Mouse (Mus musculus): ENCODE measurements at regions not wholly inside any gene's neighbourhood (a gene's known extent, or its start where the extent isn't known, plus 50 kb on each side); places are given as distances from the start of the nearest gene placed in this dataset.

GRCm38 (mm10) chr2:172770061-172770460, 170.1 kb downstream of the Bmp7 start:
- H3ac ChIP-seq (ENCODE audit: control insufficient read depth, insufficient read length): no peak overlapping the region
- no peak overlapping the region for H3K4me3 ChIP-seq
- H3K79me2 ChIP-seq (ENCODE audit: control insufficient read depth, insufficient read depth): no peaks in the 10 kb centered on the region
- no peak for TF ChIP-seq MAX (IDR thresholded peaks at IDR 0.05; ENCODE audit: low read depth)
- TF ChIP-seq TCF3 (IDR thresholded peaks at IDR 0.05; ENCODE audit: insufficient read length, low read depth): no peak
- TF ChIP-seq TCF12 (IDR thresholded peaks at IDR 0.05; ENCODE audit: insufficient read depth, poor library complexity, severe bottlenecking): no peak
- TF ChIP-seq MYOG (IDR thresholded peaks at IDR 0.05; ENCODE audit: control insufficient read depth in 1 of 3, insufficient read depth in 1 of 3, insufficient read length in 2 of 3, low read depth in 2 of 3): no peak
- no peak for TF ChIP-seq E2F4 (IDR thresholded peaks at IDR 0.05; ENCODE audit: insufficient read depth)
- TF ChIP-seq USF1 (IDR thresholded peaks at IDR 0.05; ENCODE audit: low read depth): no peak
- TF ChIP-seq CEBPB (IDR thresholded peaks at IDR 0.05; ENCODE audit: insufficient read depth, poor library complexity, severe bottlenecking): no peak
- no peak for TF ChIP-seq POLR2A (IDR thresholded peaks at IDR 0.05; ENCODE audit: insufficient read length, low read depth)
- TF ChIP-seq SRF (IDR thresholded peaks at IDR 0.05; ENCODE audit: control insufficient read depth, insufficient read length, low read depth): no peak
- no peak for TF ChIP-seq POLR2AphosphoS2 (IDR thresholded peaks at IDR 0.05; ENCODE audit: insufficient read length, low read depth)
- no peak for TF ChIP-seq MYOD1 (IDR thresholded peaks at IDR 0.05; ENCODE audit: control insufficient read depth in 1 of 3, insufficient read length in 2 of 3, low read depth in 2 of 3)
- TF ChIP-seq REST (IDR thresholded peaks at IDR 0.05; ENCODE audit: insufficient read depth, insufficient read length): no peak
- no peak overlapping the region for H3K4me2 ChIP-seq (ENCODE audit: low read depth)
- H3K36me3 ChIP-seq (ENCODE audit: control insufficient read depth, insufficient read depth): no peaks in the 10 kb centered on the region
- H3K27me3 ChIP-seq (ENCODE audit: control insufficient read depth, insufficient read depth, insufficient read length): no peaks in the 10 kb centered on the region

- H3K4me3 ChIP-seq: no peak overlapping the region
- no peak overlapping the region for H3K4me2 ChIP-seq (ENCODE audit: low read depth)
- no peak for TF ChIP-seq POLR2AphosphoS2 (IDR thresholded peaks at IDR 0.05; ENCODE audit: insufficient read length, low read depth)
- no peak for TF ChIP-seq USF1 (IDR thresholded peaks at IDR 0.05; ENCODE audit: low read depth)
- no peak for TF ChIP-seq E2F4 (IDR thresholded peaks at IDR 0.05; ENCODE audit: insufficient read depth)
- TF ChIP-seq MYOD1 (IDR thresholded peaks at IDR 0.05; ENCODE audit: control insufficient read depth in 1 of 3, insufficient read length in 2 of 3, low read depth in 2 of 3): no peak
- no peaks in the 10 kb centered on the region for H3K79me2 ChIP-seq (ENCODE audit: control insufficient read depth, insufficient read depth)
- H3K36me3 ChIP-seq (ENCODE audit: control insufficient read depth, insufficient read depth): no peaks in the 10 kb centered on the region
- no peak overlapping the region for H3ac ChIP-seq (ENCODE audit: control insufficient read depth, insufficient read length)
- H3K27me3 ChIP-seq (ENCODE audit: control insufficient read depth, insufficient read depth, insufficient read length): no peaks in the 10 kb centered on the region
These were observed 169.5 kb downstream of the Bmp7 start for GRCm38 (mm10) chr2:172770606-172771005.

- Histone ChIP-seq H3K36me3 (ENCODE audit: control insufficient read depth, insufficient read depth) (no peaks in the 10 kb centered on the region), H3K4me3 (no peak overlapping the region), H3K79me2 (ENCODE audit: control insufficient read depth, insufficient read depth) (no peaks in the 10 kb centered on the region), H3K27me3 (ENCODE audit: control insufficient read depth, insufficient read depth, insufficient read length) (no peaks in the 10 kb centered on the region), H3ac (ENCODE audit: control insufficient read depth, insufficient read length) (no peak overlapping the region), H3K4me2 (ENCODE audit: low read depth) (no peak overlapping the region)
- TF ChIP-seq REST (IDR thresholded peaks at IDR 0.05; ENCODE audit: insufficient read depth, insufficient read length): no peak
- no peak for TF ChIP-seq SRF (IDR thresholded peaks at IDR 0.05; ENCODE audit: control insufficient read depth, insufficient read length, low read depth)
These were observed 166.9 kb downstream of the Bmp7 start for GRCm38 (mm10) chr2:172773176-172773575.

DNA sequence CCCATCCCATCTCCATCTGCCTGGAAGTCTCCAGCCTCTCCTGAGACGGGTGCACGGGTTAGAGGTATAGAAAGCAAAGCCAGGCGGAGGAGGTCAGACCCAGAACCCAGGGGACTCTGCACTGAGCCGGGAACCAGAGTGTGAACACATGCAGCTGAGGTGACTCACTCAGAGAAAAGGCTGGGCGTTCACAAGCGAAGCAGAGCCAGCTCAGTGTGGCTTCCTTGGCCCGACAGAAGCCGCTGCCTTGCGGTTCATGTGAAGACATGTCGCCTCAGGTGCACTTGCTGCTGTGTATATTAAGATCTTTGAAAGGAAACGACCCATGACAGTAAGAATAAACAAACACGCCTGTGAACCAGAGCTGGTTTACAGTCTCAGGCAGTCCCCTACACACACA, 163.6 kb downstream of the Bmp7 start:
- Histone ChIP-seq H3ac (ENCODE audit: control insufficient read depth, insufficient read length) (no peak overlapping the region), H3K79me2 (ENCODE audit: control insufficient read depth, insufficient read depth) (no peaks in the 10 kb centered on the region), H3K36me3 (ENCODE audit: control insufficient read depth, insufficient read depth) (no peaks in the 10 kb centered on the region), H3K4me2 (ENCODE audit: low read depth) (no peak overlapping the region), H3K27me3 (ENCODE audit: control insufficient read depth, insufficient read depth, insufficient read length) (no peaks in the 10 kb centered on the region), H3K4me3 (no peak overlapping the region)
- TF ChIP-seq TCF12 (IDR thresholded peaks at IDR 0.05; ENCODE audit: insufficient read depth, poor library complexity, severe bottlenecking) (no peak), POLR2AphosphoS2 (IDR thresholded peaks at IDR 0.05; ENCODE audit: insufficient read length, low read depth) (no peak), TCF3 (IDR thresholded peaks at IDR 0.05; ENCODE audit: insufficient read length, low read depth) (no peak), E2F4 (IDR thresholded peaks at IDR 0.05; ENCODE audit: insufficient read depth) (no peak), CEBPB (IDR thresholded peaks at IDR 0.05; ENCODE audit: insufficient read depth, poor library complexity, severe bottlenecking) (no peak), POLR2A (IDR thresholded peaks at IDR 0.05; ENCODE audit: insufficient read length, low read depth) (no peak), MAX (IDR thresholded peaks at IDR 0.05; ENCODE audit: low read depth) (no peak), USF1 (IDR thresholded peaks at IDR 0.05; ENCODE audit: low read depth) (no peak), MYOG (IDR thresholded peaks at IDR 0.05; ENCODE audit: control insufficient read depth in 1 of 3, insufficient read depth in 1 of 3, insufficient read length in 2 of 3, low read depth in 2 of 3) (no peak), SRF (IDR thresholded peaks at IDR 0.05; ENCODE audit: control insufficient read depth, insufficient read length, low read depth) (no peak), REST (IDR thresholded peaks at IDR 0.05; ENCODE audit: insufficient read depth, insufficient read length) (no peak)

DNA sequence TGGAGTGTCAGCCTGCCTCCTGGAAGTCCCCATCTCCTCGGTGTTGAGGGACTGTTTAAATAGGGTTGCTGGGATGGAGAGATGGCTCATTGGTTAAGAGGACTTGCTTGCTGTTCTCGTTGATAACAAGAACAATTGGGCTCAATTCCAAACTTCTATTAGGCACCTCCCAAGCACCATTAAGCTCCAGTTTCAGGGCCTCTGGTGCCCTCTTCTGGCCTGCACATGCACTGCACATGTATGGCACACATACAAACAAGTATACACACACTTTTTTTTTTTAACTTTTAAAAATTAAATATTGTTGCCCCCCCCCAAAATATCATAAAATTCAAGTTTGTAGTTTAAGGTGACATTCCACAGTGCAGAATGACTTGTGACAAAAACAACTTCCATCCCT, 162.3 kb downstream of the Bmp7 start:
- Histone ChIP-seq H3K36me3 (ENCODE audit: control insufficient read depth, insufficient read depth) (no peaks in the 10 kb centered on the region), H3K27me3 (ENCODE audit: control insufficient read depth, insufficient read depth, insufficient read length) (no peaks in the 10 kb centered on the region), H3K4me2 (ENCODE audit: low read depth) (no peak overlapping the region), H3K79me2 (ENCODE audit: control insufficient read depth, insufficient read depth) (no peaks in the 10 kb centered on the region), H3K4me3 (no peak overlapping the region), H3ac (ENCODE audit: control insufficient read depth, insufficient read length) (no peak overlapping the region)
- TF ChIP-seq MYOD1 (IDR thresholded peaks at IDR 0.05; ENCODE audit: control insufficient read depth in 1 of 3, insufficient read length in 2 of 3, low read depth in 2 of 3): no peak
- TF ChIP-seq MAX (IDR thresholded peaks at IDR 0.05; ENCODE audit: low read depth): no peak
- no peak for TF ChIP-seq CEBPB (IDR thresholded peaks at IDR 0.05; ENCODE audit: insufficient read depth, poor library complexity, severe bottlenecking)
- TF ChIP-seq POLR2A (IDR thresholded peaks at IDR 0.05; ENCODE audit: insufficient read length, low read depth): no peak
- TF ChIP-seq SRF (IDR thresholded peaks at IDR 0.05; ENCODE audit: control insufficient read depth, insufficient read length, low read depth): no peak
- no peak for TF ChIP-seq USF1 (IDR thresholded peaks at IDR 0.05; ENCODE audit: low read depth)
- no peak for TF ChIP-seq MYOG (IDR thresholded peaks at IDR 0.05; ENCODE audit: control insufficient read depth in 1 of 3, insufficient read depth in 1 of 3, insufficient read length in 2 of 3, low read depth in 2 of 3)
- TF ChIP-seq POLR2AphosphoS2 (IDR thresholded peaks at IDR 0.05; ENCODE audit: insufficient read length, low read depth): no peak
- no peak for TF ChIP-seq E2F4 (IDR thresholded peaks at IDR 0.05; ENCODE audit: insufficient read depth)
- TF ChIP-seq TCF3 (IDR thresholded peaks at IDR 0.05; ENCODE audit: insufficient read length, low read depth): no peak
- no peak for TF ChIP-seq REST (IDR thresholded peaks at IDR 0.05; ENCODE audit: insufficient read depth, insufficient read length)
- TF ChIP-seq TCF12 (IDR thresholded peaks at IDR 0.05; ENCODE audit: insufficient read depth, poor library complexity, severe bottlenecking): no peak
